Mouse (Mus musculus) fat pad, adult 2 months (tissue): ENCODE measurements around the gene Gcnt2.
"Not testable (repeated sequence)": the region's sequence is repeated elsewhere in the genome, so short reads cannot be mapped to it uniquely, and the experiment has no call there.

Experiments
- DNase-seq: peaks from one replicate; pipeline ENCODE4 v3.0.0-alpha.2; 2011; ENCODE audit warnings: low read depth, low spot score; ENCODE audit errors: extremely low read depth

Gcnt2 gene

DNA sequence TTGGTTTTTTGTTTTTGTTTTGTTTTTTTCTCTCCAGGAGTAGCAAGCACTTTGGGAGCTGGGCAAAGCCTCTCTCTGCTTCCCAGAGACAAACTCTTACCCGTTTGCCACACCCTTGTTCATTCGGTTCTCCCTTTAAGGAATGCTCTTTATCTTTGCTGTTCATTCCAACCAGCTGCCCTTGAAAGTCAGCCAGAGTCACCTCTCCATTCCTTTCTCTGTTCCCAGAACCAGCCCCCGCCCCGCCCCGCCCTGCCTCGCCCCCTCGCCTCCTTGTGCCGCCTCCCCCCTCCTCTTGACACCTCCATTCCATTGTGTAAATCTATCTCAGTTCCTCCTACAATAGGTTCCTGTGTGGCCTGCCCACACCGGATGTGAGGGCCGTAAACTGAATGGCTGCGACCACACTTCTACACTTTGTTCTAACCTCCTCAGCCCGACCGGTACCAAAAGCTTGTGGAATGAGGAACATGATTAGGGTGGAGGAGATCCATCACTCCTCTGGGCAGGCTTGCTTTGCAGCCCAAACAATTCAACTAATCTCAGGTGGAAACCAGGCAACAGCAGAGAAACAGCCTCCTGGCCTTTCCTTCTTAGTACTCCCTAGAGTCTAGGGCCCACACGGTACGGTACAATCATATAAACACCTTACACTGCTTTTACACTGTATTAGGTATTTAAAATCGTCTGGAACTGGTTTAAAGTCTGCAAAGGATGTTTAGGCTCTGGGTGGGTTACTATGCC is 9.5 kb downstream of the Gcnt2 start:
- DNase-seq: no peak

GRCm38 (mm10) chr13:40874021-40874420 is 14.5 kb downstream of the Gcnt2 start:
- DNase-seq: no peak

DNA sequence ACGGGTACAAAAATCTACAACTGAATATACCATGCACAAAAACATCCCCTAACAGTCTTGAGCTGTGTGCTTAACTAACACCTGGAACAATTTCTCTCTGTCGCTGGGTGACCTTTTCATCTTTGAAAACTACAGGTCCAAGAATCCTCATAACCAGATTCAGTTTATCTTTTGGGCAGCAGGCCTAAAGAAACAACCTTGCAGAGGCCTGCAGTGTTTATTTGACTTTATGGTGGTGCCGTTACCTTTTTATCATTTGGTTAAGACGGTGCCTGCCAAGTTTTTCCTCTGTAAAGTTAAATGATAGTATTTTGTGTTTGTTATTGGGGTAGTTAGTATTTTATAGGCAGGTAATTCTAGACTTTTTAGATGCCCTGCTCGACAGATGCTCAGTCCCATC is 15.9 kb downstream of the Gcnt2 start:
- DNase-seq: no peak

- no peak for DNase-seq
These were observed 18.0 kb downstream of the Gcnt2 start for GRCm38 (mm10) chr13:40877589-40877988.

- DNase-seq: no peak
These were observed 21.0 kb downstream of the Gcnt2 start for GRCm38 (mm10) chr13:40880557-40880956.

DNA sequence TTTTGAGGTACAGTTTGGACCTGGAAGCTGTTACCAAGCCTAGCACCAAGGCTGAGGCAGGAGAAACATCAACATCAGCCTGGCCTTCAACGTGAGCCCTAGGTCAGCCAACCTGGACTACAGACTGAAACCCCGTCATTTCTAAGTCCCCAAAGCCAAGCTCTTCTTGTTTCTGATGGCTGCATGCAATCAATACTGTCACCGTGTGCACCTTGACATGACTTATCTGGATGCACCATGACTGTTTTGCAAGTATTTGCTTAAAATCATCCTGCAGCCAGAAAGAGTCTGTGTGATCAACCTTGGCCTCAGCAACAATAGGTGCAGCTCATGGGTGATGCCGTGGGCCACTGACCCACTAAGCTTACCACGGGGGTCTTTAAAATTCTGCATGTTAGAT is 23.1 kb downstream of the Gcnt2 start:
- DNase-seq: no peak

DNA sequence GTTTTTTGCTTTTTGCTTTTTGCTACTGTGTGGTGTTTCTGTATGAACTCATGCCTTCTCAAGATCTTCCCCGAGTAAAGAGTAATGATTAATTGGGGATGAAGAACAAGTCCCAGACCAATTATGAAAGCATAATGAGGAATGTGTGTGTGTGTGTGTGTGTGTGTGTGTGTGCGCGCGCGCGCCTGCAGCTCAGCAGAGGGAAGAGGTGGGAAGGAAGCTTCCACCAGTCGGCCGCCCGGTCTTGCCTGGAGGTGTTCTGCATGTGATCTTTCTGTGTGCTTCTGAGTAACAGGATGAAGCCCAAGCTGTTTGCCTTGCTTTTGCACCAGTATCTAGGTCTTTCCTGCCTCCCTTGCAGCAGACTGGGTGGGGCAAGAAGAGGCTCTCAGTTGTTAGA is 24.3 kb downstream of the Gcnt2 start:
- no peak for DNase-seq

DNA sequence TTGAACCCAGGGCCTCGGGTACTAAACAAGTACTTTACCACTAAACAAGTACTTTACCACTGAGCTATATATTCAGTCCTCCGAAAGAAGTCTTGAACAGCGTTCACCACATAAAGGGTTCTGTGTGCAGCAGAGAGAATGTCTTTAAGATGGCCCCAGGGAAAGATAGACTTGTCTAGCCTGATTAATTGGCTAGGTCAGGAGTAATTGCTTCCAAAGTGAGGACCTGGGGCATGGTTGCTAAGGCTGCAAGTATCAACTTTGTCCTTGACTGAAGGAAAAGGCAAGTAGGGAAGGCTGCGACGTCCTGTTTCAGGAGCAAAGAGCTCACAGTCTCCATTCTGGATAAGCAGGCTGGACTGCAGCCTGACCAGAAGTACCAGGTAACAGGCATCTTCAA is 25.3 kb downstream of the Gcnt2 start:
- no peak for DNase-seq

- DNase-seq: no peak
These were observed 26.5 kb downstream of the Gcnt2 start for GRCm38 (mm10) chr13:40885935-40886642.

DNA sequence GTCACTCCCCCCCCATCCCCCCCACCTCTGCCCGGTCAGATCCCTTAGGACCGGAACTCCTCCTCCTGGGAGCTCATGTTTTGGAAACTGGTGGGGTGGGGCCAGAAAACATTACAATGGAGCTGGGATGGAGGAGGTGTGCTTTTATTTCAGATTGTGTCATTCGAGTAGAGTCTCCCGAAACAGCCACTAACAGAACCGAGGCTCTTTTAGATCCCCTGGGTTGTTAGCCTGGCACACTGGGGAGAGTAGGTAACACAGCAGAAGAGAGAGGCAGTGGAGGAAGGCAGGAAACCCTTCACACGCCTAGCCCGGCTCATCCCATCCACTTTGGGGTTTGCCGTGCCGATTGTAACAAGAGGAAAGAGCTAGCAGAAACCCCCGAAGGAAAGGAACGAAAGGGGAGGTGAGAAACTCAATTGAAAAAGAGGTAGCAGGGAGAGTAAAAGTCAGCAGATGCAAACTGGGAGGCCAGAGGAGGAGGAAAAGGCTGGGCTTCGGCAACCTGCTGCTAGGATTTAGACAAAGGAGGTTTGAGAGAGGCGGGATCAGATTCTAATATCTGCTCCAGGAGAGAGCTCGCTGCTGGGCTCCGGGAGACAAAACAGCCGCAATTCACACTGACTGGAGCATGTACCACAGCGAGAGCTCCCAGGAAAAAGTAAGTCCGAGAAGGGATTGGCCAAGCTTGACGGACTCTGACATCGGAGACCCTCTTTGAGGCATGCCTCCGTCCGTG is 27.3 kb downstream of the Gcnt2 start:
- DNase-seq: no peak

- DNase-seq: no peak
These were observed 31.0 kb downstream of the Gcnt2 start for GRCm38 (mm10) chr13:40890595-40890994.

DNA sequence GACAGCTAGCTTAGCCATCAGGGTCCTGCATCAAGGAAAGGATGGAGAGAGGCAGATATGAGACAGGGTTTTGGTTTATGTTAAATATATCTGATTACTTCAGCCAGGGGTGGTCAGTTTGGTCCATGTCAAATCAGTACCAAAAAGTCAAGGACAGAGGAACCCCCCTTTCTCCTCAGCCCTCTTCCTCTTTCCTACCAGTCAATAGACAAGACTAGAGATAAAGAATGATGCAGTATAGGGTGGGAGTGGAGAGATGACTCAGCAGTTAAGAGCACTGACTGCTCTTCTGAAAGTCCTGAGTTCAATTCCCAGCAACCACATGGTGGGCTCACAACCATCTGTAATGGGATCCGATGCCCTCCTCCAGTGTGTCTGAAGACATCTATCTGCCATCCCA is 31.8 kb downstream of the Gcnt2 start:
- DNase-seq: not testable (repeated sequence)

- DNase-seq: no peak
These were observed 32.5 kb downstream of the Gcnt2 start for GRCm38 (mm10) chr13:40892043-40892442.

GRCm38 (mm10) chr13:40892547-40892946 is 33.0 kb downstream of the Gcnt2 start:
- no peak for DNase-seq

DNA sequence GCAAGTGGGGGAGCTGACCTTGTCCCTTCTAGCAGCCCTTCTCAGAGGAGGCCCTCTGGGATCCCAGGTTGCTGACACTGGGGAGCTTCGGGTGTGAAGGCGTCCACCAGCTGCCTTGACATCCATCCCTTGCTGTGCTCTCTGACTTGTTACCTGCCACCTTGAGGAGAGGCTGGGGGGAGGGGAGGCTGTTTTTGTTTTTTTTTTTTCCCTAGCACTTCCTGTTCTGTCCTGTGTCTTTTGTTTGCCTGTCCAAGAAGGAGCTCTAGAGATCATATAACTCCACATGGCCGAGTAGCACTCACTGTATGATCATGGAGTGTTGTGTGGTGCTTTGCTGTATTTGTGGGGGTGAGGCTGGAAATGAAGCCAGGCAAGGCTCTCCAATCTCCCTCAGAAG is 34.0 kb downstream of the Gcnt2 start:
- DNase-seq: no peak

GRCm38 (mm10) chr13:40898049-40898690 is 38.6 kb downstream of the Gcnt2 start:
- DNase-seq: not testable (repeated sequence)

- DNase-seq: no peak
These were observed 39.1 kb downstream of the Gcnt2 start for GRCm38 (mm10) chr13:40898698-40899097.

DNA sequence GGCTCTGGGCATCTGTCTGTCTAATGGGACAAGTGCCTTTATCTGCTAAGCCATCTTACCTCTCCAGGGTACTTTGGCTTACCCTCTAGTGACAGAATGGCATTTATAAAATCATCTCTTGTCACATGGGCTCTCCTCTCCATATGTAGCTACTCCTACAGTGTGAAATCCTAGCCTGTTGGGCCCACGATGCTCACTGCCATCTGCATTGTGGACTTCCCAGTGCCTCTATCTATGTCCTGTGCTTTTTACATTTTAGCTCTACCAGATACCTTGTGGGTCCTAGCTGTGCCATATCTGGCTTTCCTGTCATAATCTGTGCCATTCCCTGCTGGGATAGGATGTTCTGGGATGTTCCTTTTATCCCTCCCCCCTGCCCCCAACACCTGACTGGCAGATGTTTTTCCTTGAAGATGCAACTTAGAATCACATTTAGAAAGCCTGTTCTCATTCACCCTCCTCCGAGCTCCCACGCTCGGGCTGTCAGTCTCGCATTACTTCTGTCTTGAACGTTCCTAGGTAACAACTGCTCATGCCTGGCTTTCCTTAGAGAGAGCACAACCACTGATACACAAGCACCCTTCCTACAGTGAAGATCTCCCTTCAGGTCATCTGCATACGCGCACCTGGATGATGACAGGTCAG is 39.9 kb downstream of the Gcnt2 start:
- no peak for DNase-seq

DNA sequence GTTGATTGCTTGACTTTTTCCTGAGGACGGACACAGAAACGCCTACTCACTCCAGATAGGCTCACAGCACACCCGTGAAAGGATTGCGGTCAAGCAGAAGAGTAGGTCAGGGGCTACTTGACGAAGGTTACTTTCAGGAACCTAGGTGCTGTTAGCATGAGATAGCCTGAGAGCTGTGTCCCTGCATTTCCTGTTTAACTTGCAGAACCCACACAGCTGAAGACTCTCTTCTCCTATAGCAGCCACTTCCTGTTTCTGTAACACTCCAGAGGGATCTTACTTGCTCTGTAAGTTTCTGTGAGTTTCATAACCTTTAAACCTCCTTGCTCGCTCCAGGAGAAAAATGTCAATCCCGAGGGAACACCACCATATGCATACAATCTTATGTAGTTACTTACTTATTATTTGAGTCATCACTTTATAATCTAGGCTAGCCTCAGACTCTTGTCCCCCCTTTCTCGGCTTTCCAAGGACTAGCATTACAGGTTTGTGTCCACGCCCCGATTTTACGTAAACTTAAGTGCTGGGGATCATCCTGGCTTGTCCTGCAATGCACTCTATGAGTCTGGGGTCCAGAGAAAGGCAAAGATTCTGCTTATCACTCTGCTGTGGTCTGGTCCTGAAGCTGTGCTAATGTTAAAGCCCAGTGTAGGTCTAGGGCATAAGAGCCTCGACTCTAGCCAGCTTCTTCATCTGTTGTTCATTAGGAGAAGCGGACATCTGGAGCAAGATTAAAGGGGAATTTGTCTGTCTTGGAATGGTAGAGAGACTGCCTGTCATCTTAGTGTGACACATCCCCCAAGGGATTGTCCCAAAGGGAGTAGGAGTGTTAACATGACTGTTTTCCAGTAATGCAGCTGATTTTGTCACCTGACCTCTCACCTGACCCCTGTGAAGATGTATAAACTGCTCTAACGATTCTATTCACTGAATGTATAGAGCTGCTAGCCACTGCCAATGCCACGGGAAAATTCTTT is 40.7 kb downstream of the Gcnt2 start:
- DNase-seq: no peak

GRCm38 (mm10) chr13:40901263-40901662 is 41.7 kb downstream of the Gcnt2 start:
- no peak for DNase-seq
